Mouse (Mus musculus) embryonic facial prominence, embryonic 11.5 days (tissue): ENCODE measurements around the gene Sult1e1. TPM values are rescaled to one million over a fixed set of nuclear protein-coding genes. Genes with fewer than 3 reads are reported as not detected.
A peak's percentile ranks its signal among the peaks of the same experiment; 100 is the strongest.

Experiments used
- ATAC-seq: fragments of 200-750 bp; cut with Nextera tagmentation; replicated peaks from 2 replicates; pipeline ENCODE4 v1.8.0; 2017; ENCODE audit warnings: low read depth; ENCODE audit not compliant: insufficient number of reproducible peaks, low FRiP score, low TSS enrichment
- DNase-seq: peaks from one replicate; pipeline ENCODE4 v3.0.0-alpha.2; 2015; ENCODE audit warnings: low spot score
- H3K27ac ChIP-seq: fragments of 300-500 bp; sonication (generic); replicated peaks from 2 replicates; pipeline ENCODE4 v1.5.1; 2014; ENCODE audit warnings: mild to moderate bottlenecking, low read depth, low read length, control low read depth
- H3K27me3 ChIP-seq: fragments of 300-500 bp; sonication (generic); 2 replicates; pipeline ENCODE4 v1.6.1; 2014; ENCODE audit warnings: mild to moderate bottlenecking, low read length, moderate library complexity, mixed read lengths; ENCODE audit not compliant: control insufficient read depth, insufficient read depth
- H3K36me3 ChIP-seq: fragments of 300-500 bp; sonication (generic); replicated peaks from 2 replicates; pipeline ENCODE4 v1.6.1; 2014; ENCODE audit warnings: low read depth, mild to moderate bottlenecking, low read length, moderate library complexity, mixed read lengths; ENCODE audit not compliant: control insufficient read depth, insufficient read depth
- H3K4me1 ChIP-seq: fragments of 300-500 bp; sonication (generic); 2 replicates; pipeline ENCODE4 v1.6.1; 2014; ENCODE audit warnings: low read length, mixed read lengths; ENCODE audit not compliant: control insufficient read depth, insufficient read depth
- H3K4me2 ChIP-seq: fragments of 300-500 bp; sonication (generic); 2 replicates; pipeline ENCODE4 v1.6.1; 2014; ENCODE audit warnings: low read depth, mild to moderate bottlenecking, control low read depth, low read length, moderate library complexity
- H3K4me3 ChIP-seq: fragments of 300-500 bp; sonication (generic); 2 replicates; pipeline ENCODE4 v1.5.1; 2014; ENCODE audit warnings: low read depth, low read length, control low read depth
- H3K9ac ChIP-seq: fragments of 300-500 bp; sonication (generic); replicated peaks from 2 replicates; pipeline ENCODE4 v1.6.1; 2014; ENCODE audit warnings: mild to moderate bottlenecking, control low read depth, low read length
- H3K9me3 ChIP-seq: fragments of 300-500 bp; sonication (generic); replicated peaks from 2 replicates; pipeline ENCODE4 v1.6.1; 2016; ENCODE audit warnings: mild to moderate bottlenecking, low read length, inconsistent platforms, mixed read lengths; ENCODE audit not compliant: control insufficient read depth
- WGBS: fragments of 180-500 bp; shearing (Covaris S2); extraction: QIAGEN DNeasy Blood & Tissue Kit; methylation state at CpG from one replicate; pipeline ENCODE4 v1.1.7; 2014; 5-methylcytosine and 5-hydroxymethylcytosine counted together
- polyA plus RNA-seq: library from polyadenylated mRNA; unstranded; fragments of >200 nt; fragmentation: Nextera tagmentation; extraction: Ambion mirVana; gene quantifications from 2 replicates; pipeline ENCODE4 v1.2.1, GENCODE M21; 2014

Sult1e1 gene
- polyA plus RNA-seq, 1 experiment from 2014 or later = 2.3 TPM

DNA sequence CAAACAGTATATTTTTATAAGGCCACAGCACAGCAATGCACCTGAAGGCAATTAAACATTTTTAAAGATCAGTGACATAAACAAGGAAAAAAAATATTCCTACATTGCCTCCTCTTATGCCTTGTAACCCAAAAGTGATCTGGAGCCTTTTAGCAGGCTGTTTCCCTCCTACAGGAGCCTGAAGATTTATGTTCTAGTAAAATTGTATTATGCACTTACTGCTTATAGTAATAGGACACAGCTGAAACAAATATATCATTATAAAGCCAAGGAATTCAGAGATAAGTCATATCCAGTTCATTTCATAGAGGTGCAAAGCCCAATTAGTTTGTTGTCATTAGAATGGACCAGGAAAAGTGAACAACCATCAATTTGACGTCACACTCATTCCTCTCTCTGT is 17.2 kb downstream of the Sult1e1 start:
- Histone ChIP-seq H3K4me2 (no peak overlapping the region), H3K4me3 (no peak overlapping the region), H3K4me1 (no peaks in the 10 kb centered on the region), H3K36me3 (no peaks in the 10 kb centered on the region), H3K27ac (no peak overlapping the region), H3K9me3 (no peaks in the 10 kb centered on the region), H3K27me3 (no peaks in the 10 kb centered on the region), H3K9ac (no peak overlapping the region)
- ATAC-seq = no peak
- 55% methylated on average over 1 of the region's 1 CpGs for WGBS
- no peak for DNase-seq

DNA sequence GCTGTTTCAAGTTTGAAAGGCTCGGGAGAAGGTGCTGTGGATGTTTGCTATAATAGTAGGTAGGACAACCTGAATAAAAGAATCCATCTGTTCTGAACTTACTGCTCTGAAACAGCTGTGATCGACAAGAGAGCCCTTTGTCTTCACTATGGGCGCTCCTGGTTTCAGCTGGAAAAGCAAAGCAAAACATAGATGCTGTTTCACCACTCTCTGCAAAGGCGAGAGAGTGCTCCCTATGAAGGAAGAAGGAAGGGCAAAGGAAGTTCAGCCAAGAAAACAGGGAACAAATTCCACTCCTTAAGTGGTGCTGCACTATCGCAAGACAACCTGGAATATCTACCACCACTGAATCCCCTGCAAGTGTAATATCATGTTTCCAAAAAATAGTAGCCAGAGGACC is 17.9 kb downstream of the Sult1e1 start:
- H3K27me3 ChIP-seq = no peaks in the 10 kb centered on the region
- no peaks in the 10 kb centered on the region for H3K9me3 ChIP-seq
- H3K4me1 ChIP-seq = no peaks in the 10 kb centered on the region
- H3K9ac ChIP-seq = no peak overlapping the region
- WGBS = 32% methylated on average over 5 of the region's 5 CpGs
- no peaks in the 10 kb centered on the region for H3K36me3 ChIP-seq
- H3K4me2 ChIP-seq = no peak overlapping the region
- H3K27ac ChIP-seq = no peak overlapping the region
- DNase-seq (peak; percentile 24), ATAC-seq (no peak)
- H3K4me3 ChIP-seq = no peak overlapping the region

DNA sequence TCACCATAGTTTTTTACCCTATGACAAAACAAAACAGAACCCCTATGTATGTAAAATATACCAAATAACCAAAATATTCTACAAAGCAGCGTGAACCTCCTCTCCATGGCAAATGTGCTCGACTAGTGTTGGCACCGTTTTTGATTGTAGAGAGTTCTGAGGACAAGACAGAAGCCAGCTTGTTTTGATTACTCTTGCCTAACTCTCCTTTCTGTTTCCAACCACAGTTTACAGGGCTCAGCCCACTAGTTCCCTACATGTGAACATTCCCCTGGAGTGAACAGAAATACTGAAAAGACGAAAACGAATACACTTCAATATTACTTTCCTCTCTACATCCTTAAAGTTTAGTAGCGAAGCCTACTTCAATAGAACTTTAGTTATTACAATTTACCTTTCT is 18.6 kb downstream of the Sult1e1 start:
- WGBS = 68% methylated on average over 6 of the region's 6 CpGs
- no peak overlapping the region for H3K4me2 ChIP-seq
- no peak overlapping the region for H3K27ac ChIP-seq
- no peaks in the 10 kb centered on the region for H3K36me3 ChIP-seq
- no peaks in the 10 kb centered on the region for H3K4me1 ChIP-seq
- H3K4me3 ChIP-seq = no peak overlapping the region
- no peaks in the 10 kb centered on the region for H3K27me3 ChIP-seq
- no peak overlapping the region for H3K9ac ChIP-seq
- ATAC-seq = no peak
- no peak for DNase-seq
- no peaks in the 10 kb centered on the region for H3K9me3 ChIP-seq

DNA sequence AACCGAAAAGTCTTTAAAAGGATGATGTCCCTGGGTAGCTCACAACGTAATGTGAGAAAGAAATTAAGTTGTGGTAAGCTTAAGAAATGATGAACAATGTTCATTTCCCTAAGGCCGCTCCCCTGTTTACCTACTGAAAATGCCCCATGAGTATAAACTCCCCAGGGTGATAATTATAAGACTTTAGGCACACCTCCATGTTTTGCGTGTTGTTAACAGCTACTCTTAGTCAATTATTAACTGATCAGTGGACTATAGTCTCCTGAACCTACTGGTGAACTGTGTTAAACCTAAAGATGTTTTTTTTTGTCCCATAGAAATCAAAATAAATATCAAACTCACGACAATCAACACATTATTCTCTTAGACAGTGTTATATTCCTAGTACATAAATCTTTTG is 22.5 kb downstream of the Sult1e1 start, which contains the start of gene Sult1d1:
Gene Sult1d1, minus strand, starts transcription at position 183 of the 400 bp plus-strand sequence.
- 85% methylated on average over 5 of the region's 5 CpGs for WGBS
- no peak within 1 kb of the TSS for H3K4me3 ChIP-seq
- ATAC-seq (no peak), DNase-seq (no peak)
- H3K4me1 ChIP-seq = no peaks in the 10 kb centered on the region
- H3K27ac ChIP-seq = no peak within 1 kb of the TSS
- no peak within 1 kb of the TSS for H3K4me2 ChIP-seq
- no peaks in the 10 kb centered on the region for H3K9me3 ChIP-seq
- no peaks in the 10 kb centered on the region for H3K27me3 ChIP-seq
- no peak within 1 kb of the TSS for H3K9ac ChIP-seq
- H3K36me3 ChIP-seq = no peaks in the 10 kb centered on the region

GRCm38 (mm10) chr5:87567306-87567705 is 24.1 kb downstream of the Sult1e1 start:
- Histone ChIP-seq H3K9ac (no peak overlapping the region), H3K4me2 (no peak overlapping the region), H3K4me3 (no peak overlapping the region), H3K27ac (no peak overlapping the region), H3K36me3 (no peaks in the 10 kb centered on the region), H3K4me1 (no peaks in the 10 kb centered on the region), H3K27me3 (no peaks in the 10 kb centered on the region), H3K9me3 (no peaks in the 10 kb centered on the region)
- 92% methylated on average over 1 of the region's 1 CpGs for WGBS
- no peak for DNase-seq
- ATAC-seq = no peak

- DNase-seq = no peak
- Histone ChIP-seq H3K9me3 (no peaks in the 10 kb centered on the region), H3K4me1 (no peaks in the 10 kb centered on the region), H3K36me3 (no peaks in the 10 kb centered on the region), H3K4me2 (no peak overlapping the region), H3K9ac (no peak overlapping the region), H3K27ac (no peak overlapping the region), H3K27me3 (no peaks in the 10 kb centered on the region), H3K4me3 (no peak overlapping the region)
- ATAC-seq = no peak
Measured at GRCm38 (mm10) chr5:87562966-87563365, 28.4 kb downstream of the Sult1e1 start.

- no peaks in the 10 kb centered on the region for H3K27me3 ChIP-seq
- ATAC-seq = no peak
- no peaks in the 10 kb centered on the region for H3K4me1 ChIP-seq
- H3K4me2 ChIP-seq = no peak overlapping the region
- H3K9ac ChIP-seq = no peak overlapping the region
- H3K27ac ChIP-seq = no peak overlapping the region
- no peaks in the 10 kb centered on the region for H3K36me3 ChIP-seq
- no peaks in the 10 kb centered on the region for H3K9me3 ChIP-seq
- 81% methylated on average over 4 of the region's 4 CpGs for WGBS
- H3K4me3 ChIP-seq = no peak overlapping the region
- DNase-seq = no peak
Measured at GRCm38 (mm10) chr5:87562526-87562925, 28.9 kb downstream of the Sult1e1 start.

- no peak for DNase-seq
- H3K4me2 ChIP-seq = no peak overlapping the region
- no peaks in the 10 kb centered on the region for H3K9me3 ChIP-seq
- H3K36me3 ChIP-seq = no peaks in the 10 kb centered on the region
- 75% methylated on average over 5 of the region's 5 CpGs for WGBS
- H3K4me3 ChIP-seq = no peak overlapping the region
- H3K9ac ChIP-seq = no peak overlapping the region
- H3K27me3 ChIP-seq = no peaks in the 10 kb centered on the region
- no peaks in the 10 kb centered on the region for H3K4me1 ChIP-seq
- ATAC-seq = no peak
- no peak overlapping the region for H3K27ac ChIP-seq
Measured at GRCm38 (mm10) chr5:87560145-87560544, 31.2 kb downstream of the Sult1e1 start.
